Mouse (Mus musculus) left cerebral cortex, postnatal 14 days (tissue): ENCODE measurements at regions not wholly inside any gene's neighbourhood (a gene's known extent, or its start where the extent isn't known, plus 50 kb on each side); places are given as distances from the start of the nearest gene placed in this dataset.
"Not testable (repeated sequence)": the region's sequence is repeated elsewhere in the genome, so short reads cannot be mapped to it uniquely, and the experiment has no call there.

Source experiments
- DNase-seq, 2 experiments: peaks; one replicate each; pipeline ENCODE4 v3.0.0; 2021 to 2022; ENCODE audit warnings: low spot score in 2 of 2, mixed read lengths in 1 of 2
- intact Hi-C: fragments of 180-260 bp; cut with DNase I; formaldehyde crosslinking; loops from one replicate; pipeline ENCODE4 v1.15.1; 2025

GRCm38 (mm10) chr11:7828001-7828400, 614.3 kb upstream of the Igfbp3 start:
- DNase-seq: no peak
- intact Hi-C loops: no loop called here

- DNase-seq: no peak
- intact Hi-C loops: no loop called here
These were observed 613.7 kb upstream of the Igfbp3 start for GRCm38 (mm10) chr11:7827402-7827801.

GRCm38 (mm10) chr11:7815750-7816149, 602.0 kb upstream of the Igfbp3 start:
- intact Hi-C loops: no loop called here
- DNase-seq: no peak

- intact Hi-C loops: no loop called here
These were observed 600.8 kb upstream of the Igfbp3 start for GRCm38 (mm10) chr11:7814556-7814955.

GRCm38 (mm10) chr11:7812436-7812835, 598.7 kb upstream of the Igfbp3 start:
- DNase-seq: no peak
- intact Hi-C loops: no loop called here

More at GRCm38 (mm10) chr11:7814556-7814955, 600.8 kb upstream of the Igfbp3 start:
- DNase-seq: no peak

- intact Hi-C loops: no loop called here
- DNase-seq: no peak
These were observed 596.0 kb upstream of the Igfbp3 start for GRCm38 (mm10) chr11:7809741-7810140.

- DNase-seq: no peak
- intact Hi-C loops: no loop called here
These were observed 582.6 kb upstream of the Igfbp3 start for GRCm38 (mm10) chr11:7796373-7796772.

GRCm38 (mm10) chr11:7794206-7794605, 580.5 kb upstream of the Igfbp3 start:
- no peak for DNase-seq
- intact Hi-C loops: no loop called here

- intact Hi-C loops: no loop called here
- DNase-seq: no peak
These were observed 566.9 kb upstream of the Igfbp3 start for GRCm38 (mm10) chr11:7780476-7781112.

GRCm38 (mm10) chr11:7775361-7775760, 561.6 kb upstream of the Igfbp3 start:
- DNase-seq, intact Hi-C loops: not testable (repeated sequence)

GRCm38 (mm10) chr11:7765303-7765702, 551.6 kb upstream of the Igfbp3 start:
- no peak for DNase-seq
- intact Hi-C loops: no loop called here

- no peak for DNase-seq
- intact Hi-C loops: no loop called here
These were observed 545.2 kb upstream of the Igfbp3 start for GRCm38 (mm10) chr11:7758862-7759467.
